Mouse (Mus musculus): ENCODE results near the gene Ptprg. TPM values are rescaled to one million over a fixed set of nuclear protein-coding genes. Genes with fewer than 3 reads are reported as not detected.
A peak's percentile ranks its signal among the peaks of the same experiment; 100 is the strongest.

Gene Ptprg
- polyA plus RNA-seq, 1 experiment, result 16.6 TPM

DNA sequence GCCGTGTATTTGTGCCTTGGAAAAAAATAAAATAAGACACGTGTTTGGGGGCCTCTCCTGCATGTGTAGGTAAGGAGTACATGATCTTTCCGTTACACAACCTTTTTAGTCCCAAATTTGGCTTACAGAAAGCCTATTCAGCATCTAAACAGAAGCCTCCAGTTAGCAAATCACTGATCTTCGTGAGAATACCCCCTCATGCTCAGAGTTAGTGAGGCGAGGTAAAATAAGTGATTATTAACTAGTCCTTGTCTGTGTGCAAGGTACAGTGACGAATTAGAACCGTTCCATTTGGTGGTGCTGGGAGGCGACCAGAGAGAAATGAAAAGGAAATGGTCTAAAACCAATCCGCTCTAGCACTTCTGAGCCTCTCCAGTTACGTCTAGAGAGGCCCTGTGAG is 648.9 kb downstream of the Ptprg start:
- no peaks in the 10 kb centered on the region for H3K79me3 ChIP-seq (ENCODE audit: low read depth)
- no peaks in the 10 kb centered on the region for H3K27me3 ChIP-seq (ENCODE audit: control insufficient read depth, insufficient read depth, insufficient read length)
- no peaks in the 10 kb centered on the region for H3K36me3 ChIP-seq (ENCODE audit: control insufficient read depth, insufficient read depth)
- H3K79me2 ChIP-seq (ENCODE audit: control insufficient read depth, insufficient read depth), result no peaks in the 10 kb centered on the region
- H3K4me3 ChIP-seq (ENCODE audit: insufficient read depth, poor library complexity, severe bottlenecking), result no peak overlapping the region
- TF ChIP-seq CEBPB (IDR thresholded peaks at IDR 0.05; ENCODE audit: low read depth), result no peak
- no peak for TF ChIP-seq MYOG (IDR thresholded peaks at IDR 0.05; ENCODE audit: control insufficient read depth, extremely low read depth, insufficient read length)
- no peak for TF ChIP-seq FOSL1 (IDR thresholded peaks at IDR 0.05; ENCODE audit: insufficient read depth, low read length, poor library complexity, severe bottlenecking)
- no peak for TF ChIP-seq USF1 (IDR thresholded peaks at IDR 0.05; ENCODE audit: low read depth)
- no peak for TF ChIP-seq CTCF (IDR thresholded peaks at IDR 0.05; ENCODE audit: control insufficient read depth, insufficient read depth, insufficient read length)
- TF ChIP-seq MAX (IDR thresholded peaks at IDR 0.05), result no peak
- no peak for TF ChIP-seq MYOD1 (IDR thresholded peaks at IDR 0.05; ENCODE audit: control insufficient read depth, insufficient read length, low read depth)
- no peak overlapping the region for H3ac ChIP-seq (ENCODE audit: control insufficient read depth, insufficient read length, low read depth)

DNA sequence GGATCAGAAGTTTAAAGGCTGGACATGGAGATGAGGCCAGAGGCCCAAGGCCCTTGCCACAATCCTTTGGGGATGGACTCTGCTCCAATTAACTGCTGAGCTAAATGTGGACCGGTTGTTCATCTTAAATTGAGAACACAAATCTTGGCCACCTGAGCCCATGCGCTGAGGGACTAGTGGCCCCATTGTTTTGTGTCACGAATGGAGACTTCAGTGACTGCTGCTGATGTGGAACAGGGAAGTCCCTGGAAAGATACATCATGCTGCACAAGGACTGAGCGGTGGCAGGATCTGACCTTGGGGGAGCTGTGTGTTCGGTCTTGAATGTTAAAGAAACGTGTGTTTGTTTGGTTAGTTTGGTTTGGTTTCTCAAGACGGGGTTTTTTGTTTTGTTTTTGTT is 649.7 kb downstream of the Ptprg start:
- Histone ChIP-seq H3ac (ENCODE audit: control insufficient read depth, insufficient read length, low read depth) (no peak overlapping the region), H3K4me3 (ENCODE audit: insufficient read depth, poor library complexity, severe bottlenecking) (no peak overlapping the region), H3K27me3 (ENCODE audit: control insufficient read depth, insufficient read depth, insufficient read length) (no peaks in the 10 kb centered on the region), H3K79me2 (ENCODE audit: control insufficient read depth, insufficient read depth) (no peaks in the 10 kb centered on the region), H3K36me3 (ENCODE audit: control insufficient read depth, insufficient read depth) (no peaks in the 10 kb centered on the region), H3K79me3 (ENCODE audit: low read depth) (no peaks in the 10 kb centered on the region)
- no peak for TF ChIP-seq CEBPB (IDR thresholded peaks at IDR 0.05; ENCODE audit: low read depth)
- TF ChIP-seq FOSL1 (IDR thresholded peaks at IDR 0.05; ENCODE audit: insufficient read depth, low read length, poor library complexity, severe bottlenecking), result no peak
- no peak for TF ChIP-seq USF1 (IDR thresholded peaks at IDR 0.05; ENCODE audit: low read depth)
- TF ChIP-seq CTCF (IDR thresholded peaks at IDR 0.05; ENCODE audit: control insufficient read depth, insufficient read depth, insufficient read length), result no peak
- TF ChIP-seq MYOG (IDR thresholded peaks at IDR 0.05; ENCODE audit: control insufficient read depth, extremely low read depth, insufficient read length), result no peak
- TF ChIP-seq MYOD1 (IDR thresholded peaks at IDR 0.05; ENCODE audit: control insufficient read depth, insufficient read length, low read depth), result no peak
- TF ChIP-seq MAX (IDR thresholded peaks at IDR 0.05), result no peak

DNA sequence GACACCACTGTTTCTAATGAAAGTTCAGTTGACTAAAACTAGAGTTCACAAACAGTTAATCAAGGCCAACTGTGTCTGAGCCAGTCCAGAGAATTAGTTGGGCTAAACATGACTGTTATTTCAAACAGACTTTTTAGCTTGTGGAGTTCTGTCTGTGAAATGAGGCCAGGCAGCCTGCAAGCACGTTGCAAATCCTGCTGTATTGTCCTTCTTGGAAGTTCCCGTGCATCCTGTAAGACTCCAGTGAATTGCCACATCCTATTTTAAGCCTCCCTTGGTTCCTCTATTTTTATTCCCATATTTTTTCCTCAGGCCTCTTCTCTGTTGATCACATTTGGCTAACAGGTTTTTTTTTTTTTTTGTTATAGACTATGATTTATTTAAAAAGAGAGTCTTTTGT is 652.8 kb downstream of the Ptprg start:
- no peaks in the 10 kb centered on the region for H3K36me3 ChIP-seq (ENCODE audit: control insufficient read depth, insufficient read depth)
- no peaks in the 10 kb centered on the region for H3K79me2 ChIP-seq (ENCODE audit: control insufficient read depth, insufficient read depth)
- no peak overlapping the region for H3ac ChIP-seq (ENCODE audit: control insufficient read depth, insufficient read length, low read depth)
- H3K27me3 ChIP-seq (ENCODE audit: control insufficient read depth, insufficient read depth, insufficient read length), result no peaks in the 10 kb centered on the region
- TF ChIP-seq MYOG (IDR thresholded peaks at IDR 0.05; ENCODE audit: control insufficient read depth, extremely low read depth, insufficient read length) (no peak), FOSL1 (IDR thresholded peaks at IDR 0.05; ENCODE audit: insufficient read depth, low read length, poor library complexity, severe bottlenecking) (no peak), MYOD1 (IDR thresholded peaks at IDR 0.05; ENCODE audit: control insufficient read depth, insufficient read length, low read depth) (no peak), MAX (IDR thresholded peaks at IDR 0.05) (no peak), USF1 (IDR thresholded peaks at IDR 0.05; ENCODE audit: low read depth) (no peak), CTCF (IDR thresholded peaks at IDR 0.05; ENCODE audit: control insufficient read depth, insufficient read depth, insufficient read length) (no peak), CEBPB (IDR thresholded peaks at IDR 0.05; ENCODE audit: low read depth) (no peak)
- H3K79me3 ChIP-seq (ENCODE audit: low read depth), result no peaks in the 10 kb centered on the region
- no peak overlapping the region for H3K4me3 ChIP-seq (ENCODE audit: insufficient read depth, poor library complexity, severe bottlenecking)

DNA sequence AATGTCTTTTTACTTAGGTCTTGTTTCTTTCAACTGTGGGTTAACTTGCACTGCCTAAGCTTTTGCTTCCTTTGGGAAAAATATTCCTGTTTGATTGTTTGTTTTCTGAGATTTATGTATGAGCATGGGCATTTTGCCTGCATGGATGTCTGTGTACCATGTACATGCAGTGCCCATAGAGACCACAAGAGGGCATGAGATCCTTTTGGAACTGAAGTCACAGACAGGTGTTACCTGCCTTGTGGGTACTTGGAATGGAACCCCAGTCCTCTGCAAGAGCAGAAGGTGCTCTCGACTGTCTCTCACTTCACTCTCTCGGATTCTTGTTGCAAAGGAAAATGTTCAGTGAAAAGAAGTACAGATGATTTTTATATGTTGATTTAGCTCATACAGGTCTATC is 655.2 kb downstream of the Ptprg start:
- Histone ChIP-seq H3K79me3 (ENCODE audit: low read depth) (no peaks in the 10 kb centered on the region), H3K27me3 (ENCODE audit: control insufficient read depth, insufficient read depth, insufficient read length) (no peaks in the 10 kb centered on the region), H3K79me2 (ENCODE audit: control insufficient read depth, insufficient read depth) (no peaks in the 10 kb centered on the region), H3K4me3 (ENCODE audit: insufficient read depth, poor library complexity, severe bottlenecking) (no peak overlapping the region), H3K36me3 (ENCODE audit: control insufficient read depth, insufficient read depth) (no peaks in the 10 kb centered on the region), H3ac (ENCODE audit: control insufficient read depth, insufficient read length, low read depth) (no peak overlapping the region)
- TF ChIP-seq CEBPB (IDR thresholded peaks at IDR 0.05; ENCODE audit: low read depth), result no peak
- TF ChIP-seq CTCF (IDR thresholded peaks at IDR 0.05; ENCODE audit: control insufficient read depth, insufficient read depth, insufficient read length), result peak; percentile 13

DNA sequence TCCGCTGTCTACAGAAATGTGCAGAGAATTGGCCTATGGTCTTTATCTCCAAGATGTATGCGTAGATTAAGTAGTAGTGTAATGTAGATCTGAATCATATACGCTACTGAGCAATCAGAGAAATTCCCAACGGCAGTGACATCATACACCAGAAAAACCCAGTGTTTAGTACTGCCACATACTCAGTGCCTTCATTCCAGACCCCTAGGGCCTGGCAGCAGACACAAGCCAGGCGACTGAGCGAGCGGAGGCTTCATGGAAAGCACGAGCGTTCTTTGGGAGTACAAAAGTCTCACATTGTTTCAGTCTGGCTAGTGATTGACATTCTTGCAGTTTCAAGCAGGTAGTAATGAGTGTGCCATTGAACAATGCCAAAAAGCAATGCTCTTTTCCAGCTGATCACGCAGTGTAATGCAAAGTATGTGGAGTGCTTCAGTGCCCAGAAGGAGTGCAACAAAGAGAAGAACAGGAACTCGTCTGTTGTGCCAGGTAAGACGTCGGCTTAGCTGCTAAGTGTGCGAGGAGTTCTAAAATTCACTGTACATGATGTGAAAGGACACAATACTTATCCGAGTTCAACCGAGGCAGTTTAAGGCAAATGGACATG is 665.3 kb downstream of the Ptprg start:
- H3K36me3 ChIP-seq (ENCODE audit: control insufficient read depth, insufficient read depth), result no peaks in the 10 kb centered on the region
- H3K79me3 ChIP-seq (ENCODE audit: low read depth), result no peaks in the 10 kb centered on the region
- H3K79me2 ChIP-seq (ENCODE audit: control insufficient read depth, insufficient read depth), result no peaks in the 10 kb centered on the region
- no peaks in the 10 kb centered on the region for H3K27me3 ChIP-seq (ENCODE audit: control insufficient read depth, insufficient read depth, insufficient read length)
- no peak overlapping the region for H3K4me3 ChIP-seq (ENCODE audit: insufficient read depth, poor library complexity, severe bottlenecking)
- no peak for TF ChIP-seq MYOD1 (IDR thresholded peaks at IDR 0.05; ENCODE audit: control insufficient read depth, insufficient read length, low read depth)
- no peak for TF ChIP-seq MYOG (IDR thresholded peaks at IDR 0.05; ENCODE audit: control insufficient read depth, extremely low read depth, insufficient read length)
- TF ChIP-seq CTCF (IDR thresholded peaks at IDR 0.05; ENCODE audit: control insufficient read depth, insufficient read depth, insufficient read length), result no peak
- TF ChIP-seq CEBPB (IDR thresholded peaks at IDR 0.05; ENCODE audit: low read depth), result no peak
- no peak for TF ChIP-seq FOSL1 (IDR thresholded peaks at IDR 0.05; ENCODE audit: insufficient read depth, low read length, poor library complexity, severe bottlenecking)
- no peak overlapping the region for H3ac ChIP-seq (ENCODE audit: control insufficient read depth, insufficient read length, low read depth)

DNA sequence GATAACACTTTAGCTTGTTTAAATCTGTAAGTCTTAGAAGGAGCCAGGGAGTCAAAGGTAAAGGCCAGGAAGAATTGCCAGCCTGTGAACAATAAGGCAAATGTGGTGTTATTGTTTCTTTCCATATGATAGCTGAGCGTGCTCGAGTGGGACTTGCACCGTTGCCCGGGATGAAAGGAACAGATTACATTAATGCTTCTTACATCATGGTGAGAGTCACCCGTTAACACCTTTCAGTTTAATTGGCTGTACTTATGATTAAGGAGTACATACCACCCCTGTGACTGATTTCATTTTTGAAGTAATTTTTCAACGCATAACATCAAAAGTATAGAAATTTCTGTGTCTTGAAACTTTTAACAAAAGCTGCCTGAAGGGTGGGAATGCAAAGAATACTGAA is 666.5 kb downstream of the Ptprg start:
- Histone ChIP-seq H3K79me3 (ENCODE audit: low read depth) (no peaks in the 10 kb centered on the region), H3K27me3 (ENCODE audit: control insufficient read depth, insufficient read depth, insufficient read length) (no peaks in the 10 kb centered on the region), H3K4me3 (ENCODE audit: insufficient read depth, poor library complexity, severe bottlenecking) (no peak overlapping the region), H3K79me2 (ENCODE audit: control insufficient read depth, insufficient read depth) (no peaks in the 10 kb centered on the region), H3ac (ENCODE audit: control insufficient read depth, insufficient read length, low read depth) (no peak overlapping the region), H3K36me3 (ENCODE audit: control insufficient read depth, insufficient read depth) (no peaks in the 10 kb centered on the region)
- TF ChIP-seq FOSL1 (IDR thresholded peaks at IDR 0.05; ENCODE audit: insufficient read depth, low read length, poor library complexity, severe bottlenecking) (no peak), CEBPB (IDR thresholded peaks at IDR 0.05; ENCODE audit: low read depth) (no peak), USF1 (IDR thresholded peaks at IDR 0.05; ENCODE audit: low read depth) (no peak), MYOD1 (IDR thresholded peaks at IDR 0.05; ENCODE audit: control insufficient read depth, insufficient read length, low read depth) (no peak), MAX (IDR thresholded peaks at IDR 0.05) (no peak), MYOG (IDR thresholded peaks at IDR 0.05; ENCODE audit: control insufficient read depth, extremely low read depth, insufficient read length) (no peak), CTCF (IDR thresholded peaks at IDR 0.05; ENCODE audit: control insufficient read depth, insufficient read depth, insufficient read length) (no peak)

All from C2C12 (cell line).